Mouse (Mus musculus) left cerebral cortex, adult 18-20 months (tissue): ENCODE measurements around the gene Slc48a1. TPM values are rescaled to one million over a fixed set of nuclear protein-coding genes. Genes with fewer than 3 reads are reported as not detected.
A peak's percentile ranks its signal among the peaks of the same experiment; 100 is the strongest.

ENCODE experiments used
- DNase-seq, 2 experiments: peaks; one replicate each; pipeline ENCODE4 v3.0.0; 2021 to 2022; ENCODE audit warnings: low spot score in 2 of 2, mixed read lengths in 1 of 2
- total RNA-seq, 2 experiments: library from RNA; stranded (reverse); gene quantifications; 2 replicates each; pipeline ENCODE4 v1.2.3; 2021

Gene Slc48a1
- total RNA-seq, 2 experiments from 2014 or later = 154 to 168 TPM

- DNase-seq = no peak
Observed at GRCm38 (mm10) chr15:97824042-97824441, 45.7 kb downstream of the Slc48a1 start.

GRCm38 (mm10) chr15:97825071-97825940 is 47.0 kb downstream of the Slc48a1 start:
- peak; percentile 81 to 84 for DNase-seq

GRCm38 (mm10) chr15:97825941-97826587 is 47.7 kb downstream of the Slc48a1 start:
- DNase-seq = no peak

- no peak for DNase-seq
Observed at GRCm38 (mm10) chr15:97826588-97827261, 48.4 kb downstream of the Slc48a1 start.

- no peak for DNase-seq
Observed at GRCm38 (mm10) chr15:97827401-97827800, 49.1 kb downstream of the Slc48a1 start.

- peak; percentile 62 to 72 for DNase-seq
Observed at GRCm38 (mm10) chr15:97828221-97828842, 50.0 kb downstream of the Slc48a1 start.

GRCm38 (mm10) chr15:97828901-97829338 is 50.6 kb downstream of the Slc48a1 start:
- no peak for DNase-seq

GRCm38 (mm10) chr15:97829432-97829831 is 51.1 kb downstream of the Slc48a1 start:
- DNase-seq = no peak

GRCm38 (mm10) chr15:97830253-97830787 is 52.0 kb downstream of the Slc48a1 start:
- peak in 1 of 2 experiments; percentile 56 for DNase-seq

GRCm38 (mm10) chr15:97830788-97831241 is 52.5 kb downstream of the Slc48a1 start:
- no peak for DNase-seq

- DNase-seq = peak in 1 of 2 experiments; percentile 68
Observed at GRCm38 (mm10) chr15:97831242-97831986, 53.1 kb downstream of the Slc48a1 start.

- DNase-seq = no peak
Observed at GRCm38 (mm10) chr15:97831987-97832640, 53.8 kb downstream of the Slc48a1 start.

- no peak for DNase-seq
Observed at GRCm38 (mm10) chr15:97832764-97833479, 54.6 kb downstream of the Slc48a1 start.

- no peak for DNase-seq
Observed at GRCm38 (mm10) chr15:97836153-97836893, 58.0 kb downstream of the Slc48a1 start.

- no peak for DNase-seq
Observed at GRCm38 (mm10) chr15:97836894-97837247, 58.6 kb downstream of the Slc48a1 start.

GRCm38 (mm10) chr15:97837491-97838061 is 59.3 kb downstream of the Slc48a1 start:
- no peak for DNase-seq

GRCm38 (mm10) chr15:97838395-97838794 is 60.1 kb downstream of the Slc48a1 start:
- DNase-seq = no peak

GRCm38 (mm10) chr15:97839012-97839411 is 60.7 kb downstream of the Slc48a1 start:
- no peak for DNase-seq
